11 mouse cellular contexts compared by ENCODE assay signal in the genomic region with DNA sequence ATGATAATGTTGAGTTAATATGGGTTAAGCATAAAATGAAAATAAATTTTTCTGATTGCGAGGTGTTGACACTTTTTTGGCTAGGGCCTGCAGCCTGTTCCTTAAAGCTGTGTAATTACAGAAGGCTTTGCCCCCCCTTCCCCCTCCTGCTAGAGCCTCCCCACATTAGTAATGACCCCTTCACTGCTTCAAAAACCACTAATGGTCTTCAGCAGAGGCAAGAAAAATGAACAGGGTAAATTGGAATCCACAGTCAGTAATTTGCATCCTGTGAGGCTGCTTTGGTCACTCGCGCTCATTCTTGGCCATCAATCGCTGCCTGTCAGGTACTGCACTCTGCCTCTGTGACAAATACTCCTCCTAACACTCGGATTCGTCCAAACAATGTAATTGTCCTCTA.
A peak's percentile ranks its signal among the peaks of the same experiment; 100 is the strongest.
DNase-seq lines count a peak whose midpoint lies in the region; ATAC-seq and TF ChIP-seq lines count a peak whose summit lies in the region.
"Had no signal": no experiment of that assay in that cellular context is flagged by ENCODE, and none has a peak within 500 bp of the region (broad histone marks: within the 10 kb centered on the region; RNA-seq: fewer than 3 reads in every experiment).

No protein-coding gene starts in this region.

- WGBS in lung, embryonic 15.5 days, result 22% methylated on average over 6 of the region's 6 CpGs
- 10% methylated on average over 6 of the region's 6 CpGs for WGBS in forebrain, embryonic 16.5 days
- 20% methylated on average over 6 of the region's 6 CpGs for WGBS in olfactory bulb, adult 2 months

- no peaks in the 10 kb centered on the region for H3K9me3 ChIP-seq in lung, embryonic 15.5 days
- no peaks in the 10 kb centered on the region for H3K9me3 ChIP-seq in forebrain, embryonic 16.5 days (ENCODE audit: control insufficient read depth, low read length)
- H3K9me3 ChIP-seq: heart, embryonic 15.5 days; midbrain, embryonic 12.5 days had no signal

- no peak for DNase-seq in lung, postnatal 14 days
- DNase-seq in embryo, embryonic 10 days (ENCODE audit: low spot score), result peak; percentile 76
- DNase-seq in frontal cortex, postnatal 14 days (ENCODE audit: low spot score in 2 of 2), result no peak
- no peak for DNase-seq in cerebellum, postnatal 14 days
- DNase-seq: cerebellum, adult 9-10 months; kidney, adult 18-20 months had no signal

- no peak overlapping the region for H3K4me2 ChIP-seq in lung, embryonic 15.5 days
- H3K4me2 ChIP-seq in forebrain, embryonic 16.5 days (ENCODE audit: low read length), result no peak overlapping the region
- H3K4me2 ChIP-seq: heart, embryonic 15.5 days; midbrain, embryonic 12.5 days had no signal

- H3K4me1 ChIP-seq in lung, embryonic 15.5 days, result peaks cover 35% of the 10 kb centered on the region; the same call in 1 of the 2 replicates
- peaks cover 23% of the 10 kb centered on the region for H3K4me1 ChIP-seq in forebrain, embryonic 16.5 days (replicated peaks; ENCODE audit: control insufficient read depth, insufficient read depth, low read length)
- peaks cover 5% of the 10 kb centered on the region for H3K4me1 ChIP-seq in olfactory bulb, adult 2 months (ENCODE audit: control insufficient read depth, insufficient read depth, low read length)

- TF ChIP-seq CTCF in olfactory bulb, adult 2 months (IDR thresholded peaks at IDR 0.05; ENCODE audit: insufficient read depth, low read depth, low read length), result no peak

- no peak overlapping the region for H3K9ac ChIP-seq in lung, embryonic 15.5 days
- H3K9ac ChIP-seq in forebrain, embryonic 16.5 days (replicated peaks; ENCODE audit: low read depth, low read length), result no peak overlapping the region
- H3K9ac ChIP-seq: heart, embryonic 15.5 days; midbrain, embryonic 12.5 days had no signal

- H3K4me3 ChIP-seq in lung, embryonic 15.5 days, result no peak overlapping the region
- no peak overlapping the region for H3K4me3 ChIP-seq in forebrain, embryonic 16.5 days (replicated peaks; ENCODE audit: low read length)
- no peak overlapping the region for H3K4me3 ChIP-seq in olfactory bulb, adult 2 months (ENCODE audit: insufficient read depth, low read depth, low read length)
- H3K4me3 ChIP-seq: heart, embryonic 15.5 days; midbrain, embryonic 12.5 days had no signal

- H3K36me3 ChIP-seq in lung, embryonic 15.5 days, result no peaks in the 10 kb centered on the region
- H3K36me3 ChIP-seq in forebrain, embryonic 16.5 days (ENCODE audit: control insufficient read depth, insufficient read depth), result no peaks in the 10 kb centered on the region
- H3K36me3 ChIP-seq: heart, embryonic 15.5 days had no signal

- no peak for TF ChIP-seq POLR2A in olfactory bulb, adult 2 months (IDR thresholded peaks at IDR 0.05; ENCODE audit: insufficient read depth, low read depth, low read length)

- no peaks in the 10 kb centered on the region for H3K27me3 ChIP-seq in lung, embryonic 15.5 days
- no peaks in the 10 kb centered on the region for H3K27me3 ChIP-seq in forebrain, embryonic 16.5 days (replicated peaks; ENCODE audit: control insufficient read depth, insufficient read depth, low read length)
- H3K27me3 ChIP-seq: heart, embryonic 15.5 days; midbrain, embryonic 12.5 days had no signal

- no peak overlapping the region for H3K27ac ChIP-seq in lung, embryonic 15.5 days
- H3K27ac ChIP-seq in forebrain, embryonic 16.5 days (ENCODE audit: low read length), result peak overlapping the region; percentile 29; the same call in 1 of the 2 replicates
- peak overlapping the region; percentile 56; the same call in 1 of the 2 replicates for H3K27ac ChIP-seq in olfactory bulb, adult 2 months (ENCODE audit: insufficient read depth, low read depth, low read length)
- H3K27ac ChIP-seq: heart, embryonic 15.5 days; midbrain, embryonic 12.5 days had no signal

- peak; percentile 59; the same call in 1 of the 2 replicates for ATAC-seq in lung, embryonic 15.5 days (ENCODE audit: borderline replicate concordance, extremely low read depth, low FRiP score, low TSS enrichment)
- peak; percentile 58 for ATAC-seq in forebrain, embryonic 16.5 days
